Mouse (Mus musculus) MEL (cell line): ENCODE data around the gene Npas3. TPM values are rescaled to one million over a fixed set of nuclear protein-coding genes. Genes with fewer than 3 reads are reported as not detected.

Experiments used
- DNase-seq: peaks from one replicate; pipeline ENCODE4 v3.0.0; 2011; ENCODE audit warnings: low read depth, low spot score
- H3K27ac ChIP-seq: 2 replicates; pipeline ENCODE4 v1.5.1; 2012; ENCODE audit warnings: low read depth, mild to moderate bottlenecking, control low read depth, low read length, moderate library complexity; ENCODE audit not compliant: control insufficient read depth
- H3K27me3 ChIP-seq, 2 experiments: fragments of 150-350 bp in 1 of 2; sonication (generic) in 1 of 2; 2 replicates each; pipeline ENCODE4 v1.6.1; 2012; ENCODE audit warnings: low read length in 2 of 2, mild to moderate bottlenecking in 2 of 2, improper control_type of control experiment in 1 of 2, moderate library complexity in 1 of 2; ENCODE audit not compliant: insufficient read depth in 2 of 2, control insufficient read depth in 1 of 2
- H3K36me3 ChIP-seq, 2 experiments: 2 replicates each; pipeline ENCODE4 v1.6.1; 2012 to 2014; ENCODE audit warnings: low read length in 2 of 2, improper control_type of control experiment in 1 of 2, inconsistent platforms in 1 of 2, mild to moderate bottlenecking in 1 of 2; ENCODE audit not compliant: insufficient read depth in 2 of 2, control insufficient read depth in 1 of 2
- H3K4me1 ChIP-seq, 2 experiments: fragments of 150-350 bp in 1 of 2; sonication (generic) in 1 of 2; 2 replicates each; pipeline ENCODE4 v1.6.1; 2012; ENCODE audit warnings: low read length in 2 of 2, improper control_type of control experiment in 1 of 2, mild to moderate bottlenecking in 1 of 2; ENCODE audit not compliant: insufficient read depth in 2 of 2, control insufficient read depth in 1 of 2
- H3K4me3 ChIP-seq, 2 experiments: fragments of 150-350 bp in 1 of 2; sonication (generic) in 1 of 2; 2 replicates each; pipeline ENCODE4 v1.5.1; 2012; ENCODE audit warnings: low read depth in 2 of 2, low read length in 2 of 2, mild to moderate bottlenecking in 2 of 2, moderate library complexity in 2 of 2, control low read depth in 1 of 2, improper control_type of control experiment in 1 of 2; ENCODE audit not compliant: control insufficient read depth in 1 of 2, insufficient read depth in 1 of 2
- H3K79me2 ChIP-seq: 2 replicates; pipeline ENCODE4 v1.6.1; 2012; ENCODE audit warnings: mild to moderate bottlenecking, low read length, moderate library complexity; ENCODE audit not compliant: control insufficient read depth, poor library complexity, insufficient read depth
- H3K9ac ChIP-seq: 2 replicates; pipeline ENCODE4 v1.6.1; 2012; ENCODE audit warnings: low read depth, mild to moderate bottlenecking, control low read depth, low read length, moderate library complexity; ENCODE audit not compliant: control insufficient read depth, poor library complexity, severe bottlenecking
- H3K9me3 ChIP-seq: fragments of 150-350 bp; sonication (generic); replicated peaks from 2 replicates; pipeline ENCODE4 v1.6.1; 2012; ENCODE audit warnings: mild to moderate bottlenecking, low read length, improper control_type of control experiment, moderate library complexity; ENCODE audit not compliant: insufficient read depth
- BHLHE40 ChIP-seq: IDR thresholded peaks from 2 replicates; pipeline ENCODE4 v1.6.1; 2012; ENCODE audit warnings: low read depth, mild to moderate bottlenecking, inconsistent platforms, low read length, improper control_type of control experiment, borderline replicate concordance
- ELF1 ChIP-seq: IDR thresholded peaks from 2 replicates; pipeline ENCODE4 v1.6.1; 2014; ENCODE audit warnings: low read depth, mild to moderate bottlenecking, inconsistent platforms, low read length, improper control_type of control experiment, moderate library complexity
- ETS1 ChIP-seq: IDR thresholded peaks from 2 replicates; pipeline ENCODE4 v1.6.1; 2012; ENCODE audit warnings: low read depth, mild to moderate bottlenecking, inconsistent platforms, low read length, improper control_type of control experiment, moderate library complexity
- GABPA ChIP-seq: IDR thresholded peaks from 2 replicates; pipeline ENCODE4 v1.6.1; 2012; ENCODE audit warnings: low read depth, mild to moderate bottlenecking, inconsistent platforms, low read length, improper control_type of control experiment, moderate library complexity
- GATA1 ChIP-seq: IDR thresholded peaks from 2 replicates; pipeline ENCODE4 v1.6.1; 2011; ENCODE audit warnings: low read depth, low read length, improper control_type of control experiment
- MAFK ChIP-seq: IDR thresholded peaks from 2 replicates; pipeline ENCODE4 v1.6.1; 2011; ENCODE audit warnings: low read depth, mild to moderate bottlenecking, low read length, improper control_type of control experiment, borderline replicate concordance
- MAX ChIP-seq: IDR thresholded peaks from 2 replicates; pipeline ENCODE4 v1.6.1; 2011; ENCODE audit warnings: low read length, improper control_type of control experiment
- MAZ ChIP-seq: IDR thresholded peaks from 2 replicates; pipeline ENCODE4 v1.6.1; 2012; ENCODE audit warnings: low read depth, mild to moderate bottlenecking, inconsistent platforms, low read length, improper control_type of control experiment
- MXI1 ChIP-seq: IDR thresholded peaks from 2 replicates; pipeline ENCODE4 v1.6.1; 2011; ENCODE audit warnings: mild to moderate bottlenecking, low read depth, low read length, improper control_type of control experiment
- MYC ChIP-seq: IDR thresholded peaks from 2 replicates; pipeline ENCODE4 v1.6.1; 2011; ENCODE audit warnings: low read depth, mild to moderate bottlenecking, low read length, improper control_type of control experiment, moderate library complexity
- NRF1 ChIP-seq: IDR thresholded peaks from 2 replicates; pipeline ENCODE4 v1.6.1; 2014; ENCODE audit warnings: low read depth, mild to moderate bottlenecking, inconsistent platforms, low read length, improper control_type of control experiment, moderate library complexity; ENCODE audit not compliant: poor library complexity, insufficient read depth, severe bottlenecking
- POLR2AphosphoS2 ChIP-seq: IDR thresholded peaks from 2 replicates; pipeline ENCODE4 v1.6.1; 2011; ENCODE audit warnings: low read length, improper control_type of control experiment
- POLR2AphosphoS5 ChIP-seq: IDR thresholded peaks from 2 replicates; pipeline ENCODE4 v1.6.1; 2012; ENCODE audit warnings: low read depth, borderline replicate concordance, mild to moderate bottlenecking, inconsistent platforms, low read length, moderate library complexity, mixed read lengths
- RAD21 ChIP-seq: IDR thresholded peaks from 2 replicates; pipeline ENCODE4 v1.6.1; 2011; ENCODE audit warnings: mild to moderate bottlenecking, low read depth, low read length, improper control_type of control experiment
- RCOR1 ChIP-seq: IDR thresholded peaks from 2 replicates; pipeline ENCODE4 v1.6.1; 2012; ENCODE audit warnings: low read depth, mild to moderate bottlenecking, inconsistent platforms, low read length, improper control_type of control experiment
- SIN3A ChIP-seq: IDR thresholded peaks from 2 replicates; pipeline ENCODE4 v1.6.1; 2012; ENCODE audit warnings: low read length, improper control_type of control experiment, inconsistent platforms
- TCF12 ChIP-seq: IDR thresholded peaks from 2 replicates; pipeline ENCODE4 v1.6.1; 2014; ENCODE audit warnings: low read depth, mild to moderate bottlenecking, inconsistent platforms, low read length, improper control_type of control experiment, moderate library complexity
- ZC3H11A ChIP-seq: IDR thresholded peaks from 2 replicates; pipeline ENCODE4 v1.6.1; 2012; ENCODE audit warnings: low read depth, mild to moderate bottlenecking, inconsistent platforms, low read length, improper control_type of control experiment
- ZMIZ1 ChIP-seq: IDR thresholded peaks from 2 replicates; pipeline ENCODE4 v1.6.1; 2012; ENCODE audit warnings: low read depth, mild to moderate bottlenecking, inconsistent platforms, low read length, improper control_type of control experiment, moderate library complexity
- polyA plus RNA-seq, 2 experiments: library from polyadenylated mRNA; stranded (reverse) in 1 of 2; unstranded in 1 of 2; fragments of >175 nt in 1 of 2; fragments of >200 nt in 1 of 2; gene quantifications; 2 replicates each; pipeline versions ENCODE4 v1.2.1 to v1.2.4; 2012; ENCODE audit warnings: low replicate concordance in 2 of 2, low read depth in 1 of 2; ENCODE audit not compliant: insufficient read length in 2 of 2, insufficient read depth in 1 of 2, missing spikeins in 1 of 2
- total RNA-seq: library from RNA; depleted of rRNA; stranded (reverse); fragments of 300-350 nt; gene quantifications from 2 replicates; pipeline ENCODE4 v1.2.3, GENCODE M21; 2012

Npas3 gene
- total and polyA plus RNA-seq, 3 experiments, result not detected

- no peak overlapping the region for H3K4me3 ChIP-seq
- no peaks in the 10 kb centered on the region for H3K9me3 ChIP-seq
- no peak for DNase-seq
- no peaks in the 10 kb centered on the region for H3K4me1 ChIP-seq
- no peaks in the 10 kb centered on the region for H3K79me2 ChIP-seq
- H3K27ac ChIP-seq, result no peak overlapping the region
- no peak overlapping the region for H3K9ac ChIP-seq
- TF ChIP-seq ETS1 (no peak), MAX (no peak), RCOR1 (no peak), GATA1 (no peak), NRF1 (no peak)
- no peaks in the 10 kb centered on the region for H3K36me3 ChIP-seq
- H3K27me3 ChIP-seq, result no peaks in the 10 kb centered on the region
These were observed 819.6 kb downstream of the Npas3 start for GRCm38 (mm10) chr12:54067886-54068756.

- Histone ChIP-seq H3K79me2 (no peaks in the 10 kb centered on the region), H3K4me3 (no peak overlapping the region), H3K4me1 (no peaks in the 10 kb centered on the region), H3K9ac (no peak overlapping the region), H3K27me3 (no peaks in the 10 kb centered on the region), H3K9me3 (no peaks in the 10 kb centered on the region), H3K36me3 (no peaks in the 10 kb centered on the region), H3K27ac (no peak overlapping the region)
- no peak for TF ChIP-seq ELF1
- no peak for TF ChIP-seq BHLHE40
- TF ChIP-seq SIN3A, result no peak
- no peak for TF ChIP-seq RAD21
- TF ChIP-seq MAFK, result no peak
- TF ChIP-seq MAZ, result no peak
- no peak for TF ChIP-seq ZC3H11A
- no peak for TF ChIP-seq RCOR1
- TF ChIP-seq GATA1, result no peak
- no peak for TF ChIP-seq GABPA
- no peak for TF ChIP-seq MYC
- TF ChIP-seq POLR2AphosphoS5, result no peak
- no peak for TF ChIP-seq MXI1
- TF ChIP-seq TCF12, result no peak
- no peak for TF ChIP-seq ZMIZ1
- TF ChIP-seq POLR2AphosphoS2, result no peak
- no peak for DNase-seq
These were observed 820.3 kb downstream of the Npas3 start for GRCm38 (mm10) chr12:54068757-54069146.
